Mouse (Mus musculus) frontal cortex, postnatal 36 days (tissue): Measurements from ENCODE around the gene Dusp7.

ENCODE experiments used
- DNase-seq, 2 experiments: peaks; one replicate each; pipeline ENCODE4 v3.0.0; 2022; ENCODE audit warnings: low spot score in 2 of 2

The Dusp7 gene

DNA sequence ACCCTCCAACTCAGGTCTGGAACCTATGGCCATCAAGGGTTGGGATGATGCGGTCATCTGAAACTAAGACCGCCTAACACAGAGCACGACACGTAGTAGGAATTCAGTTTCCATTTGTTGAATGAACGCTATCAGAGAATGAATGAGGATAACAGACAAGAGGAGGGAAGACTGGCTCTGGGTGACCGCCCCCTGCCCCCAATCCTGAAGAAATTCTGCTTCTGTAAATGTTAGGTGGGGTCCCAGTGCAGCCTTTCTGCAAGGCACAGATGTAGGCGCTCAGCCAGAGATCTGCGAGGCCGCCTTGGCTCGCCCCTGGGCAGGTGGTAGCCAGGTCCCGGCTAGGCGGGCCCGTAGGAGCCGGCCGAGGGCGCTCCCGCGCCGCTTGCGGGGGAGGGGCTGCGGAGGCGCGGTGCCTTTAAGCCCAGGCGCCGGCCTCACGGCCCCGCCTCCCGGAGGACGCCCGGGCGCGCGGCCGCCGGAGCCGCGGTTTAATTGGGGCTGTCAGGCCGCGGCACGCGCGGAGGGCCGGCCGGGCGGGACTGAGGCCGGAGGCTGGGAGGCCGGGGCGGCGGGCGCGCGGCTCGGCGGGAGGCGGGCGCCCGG is at the start of gene Dusp7:
Gene Dusp7 (plus strand): TSS at position 521 of the 606 bp plus-strand sequence.
- peak; percentile 77 to 81 for DNase-seq

DNA sequence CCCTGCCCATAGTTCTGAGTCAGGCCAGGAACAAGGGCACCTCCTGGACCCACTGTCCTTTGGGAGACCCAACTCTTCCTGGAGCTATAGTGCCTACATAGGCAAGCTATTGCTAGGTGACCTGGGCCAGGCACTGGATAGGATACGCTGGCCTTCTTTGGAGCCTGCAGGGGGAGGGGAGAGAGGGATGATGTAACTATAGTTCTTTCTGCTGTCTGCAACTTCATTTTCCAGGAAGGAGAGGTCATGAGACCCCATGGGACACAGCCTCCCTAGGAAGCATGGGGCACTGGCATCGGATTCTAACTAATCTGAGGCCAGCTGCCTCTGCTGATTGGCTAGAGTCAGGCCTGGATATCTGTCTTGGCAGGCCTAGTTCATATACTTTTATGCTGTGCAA is 49.3 kb upstream of the Dusp7 start:
- no peak for DNase-seq

DNA sequence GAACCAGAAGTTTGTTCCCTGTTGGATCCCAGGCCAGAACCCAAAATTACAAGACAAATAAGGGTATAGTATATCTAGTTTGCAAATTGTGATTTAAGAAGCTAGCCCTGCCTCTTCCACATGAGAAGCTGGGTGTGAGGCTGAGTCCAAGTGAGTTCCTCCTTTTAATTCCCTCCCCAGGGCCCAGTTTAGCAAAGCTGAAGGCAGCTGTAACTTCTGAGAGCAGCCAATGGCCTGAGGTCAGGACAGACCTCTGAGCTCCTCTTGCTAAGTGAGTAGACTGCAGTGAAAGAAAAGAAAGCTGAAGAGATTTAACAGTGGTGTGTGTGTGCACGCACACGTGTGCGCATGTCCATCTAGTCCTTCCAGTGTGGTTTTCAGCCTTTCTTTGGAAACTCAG is 45.9 kb upstream of the Dusp7 start:
- no peak for DNase-seq

DNA sequence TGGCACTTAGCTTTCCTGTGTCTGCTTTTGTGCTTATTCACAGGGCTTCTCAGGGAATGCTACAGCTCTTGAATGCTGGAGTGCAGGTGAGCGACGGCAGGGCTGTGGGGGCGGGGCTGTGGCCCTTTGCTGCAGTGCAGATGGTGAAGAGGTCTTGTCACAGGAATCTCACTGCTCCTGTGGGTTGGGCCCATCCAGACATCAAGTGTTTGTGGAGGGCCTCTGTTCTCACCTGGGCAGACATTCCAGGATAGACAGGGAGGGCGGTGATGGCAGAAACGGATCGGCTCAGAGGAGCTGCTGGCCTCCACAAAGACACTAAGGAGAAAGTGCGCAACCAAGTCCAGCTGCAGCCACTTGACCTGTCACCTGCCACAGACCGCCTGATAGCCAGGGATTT is 42.2 kb upstream of the Dusp7 start:
- DNase-seq: no peak

DNA sequence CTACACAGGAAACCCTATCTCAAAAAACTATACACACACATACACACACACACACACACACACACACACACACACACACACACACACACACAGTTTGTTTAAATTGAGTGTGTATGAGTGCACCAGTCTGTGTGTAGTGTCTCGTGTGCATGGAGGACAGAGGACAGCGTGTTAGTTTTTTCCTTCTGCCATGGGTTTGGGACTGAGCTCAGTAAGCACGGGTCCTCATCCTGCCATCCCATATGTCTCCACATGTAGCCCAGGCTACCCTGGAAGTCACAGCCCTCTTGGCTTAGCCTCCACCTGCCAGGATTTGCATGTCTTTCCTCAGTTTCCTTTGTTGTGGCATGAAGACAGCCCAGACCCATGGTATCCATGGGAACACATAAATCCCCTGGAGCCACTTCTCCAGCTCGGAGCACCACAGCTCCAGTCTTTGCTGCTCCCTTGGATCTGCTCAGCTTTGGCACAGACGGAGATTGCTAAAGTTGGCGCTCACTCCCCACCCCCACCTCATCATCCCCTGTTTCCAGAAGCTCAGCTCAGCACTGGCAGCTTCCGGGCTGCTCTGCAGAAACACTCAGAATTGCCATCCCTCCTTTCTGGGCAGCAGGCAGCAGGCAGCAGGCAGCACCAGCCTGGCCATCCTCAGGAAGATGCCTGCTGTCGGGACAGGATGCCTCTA is 41.2 kb upstream of the Dusp7 start:
- no peak for DNase-seq

DNA sequence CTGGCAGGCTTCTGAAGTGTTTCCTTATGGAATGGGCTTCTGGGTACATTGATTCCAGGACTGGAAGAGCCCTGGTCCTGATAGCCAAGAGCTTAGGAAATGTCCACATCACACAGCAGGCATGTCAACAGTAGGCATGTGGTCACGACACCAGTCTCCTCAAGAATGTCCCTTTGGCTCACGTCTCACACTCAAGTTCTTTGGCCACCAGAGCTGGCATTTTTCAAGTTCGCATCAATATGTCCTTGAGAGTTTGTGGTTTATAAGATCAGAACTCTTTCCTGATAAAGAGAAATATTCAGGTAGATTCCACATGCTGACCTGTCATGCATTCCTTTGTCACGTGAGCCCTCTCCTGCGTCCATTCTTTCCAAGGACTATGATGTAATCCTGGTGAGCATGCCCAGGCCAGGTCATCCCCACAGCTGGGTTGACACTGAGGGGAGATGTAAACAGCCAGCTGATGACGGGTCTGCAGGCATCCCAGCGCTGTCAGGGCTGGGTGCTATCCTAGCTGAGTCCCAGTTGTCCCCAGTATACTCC is 40.3 kb upstream of the Dusp7 start:
- no peak for DNase-seq

DNA sequence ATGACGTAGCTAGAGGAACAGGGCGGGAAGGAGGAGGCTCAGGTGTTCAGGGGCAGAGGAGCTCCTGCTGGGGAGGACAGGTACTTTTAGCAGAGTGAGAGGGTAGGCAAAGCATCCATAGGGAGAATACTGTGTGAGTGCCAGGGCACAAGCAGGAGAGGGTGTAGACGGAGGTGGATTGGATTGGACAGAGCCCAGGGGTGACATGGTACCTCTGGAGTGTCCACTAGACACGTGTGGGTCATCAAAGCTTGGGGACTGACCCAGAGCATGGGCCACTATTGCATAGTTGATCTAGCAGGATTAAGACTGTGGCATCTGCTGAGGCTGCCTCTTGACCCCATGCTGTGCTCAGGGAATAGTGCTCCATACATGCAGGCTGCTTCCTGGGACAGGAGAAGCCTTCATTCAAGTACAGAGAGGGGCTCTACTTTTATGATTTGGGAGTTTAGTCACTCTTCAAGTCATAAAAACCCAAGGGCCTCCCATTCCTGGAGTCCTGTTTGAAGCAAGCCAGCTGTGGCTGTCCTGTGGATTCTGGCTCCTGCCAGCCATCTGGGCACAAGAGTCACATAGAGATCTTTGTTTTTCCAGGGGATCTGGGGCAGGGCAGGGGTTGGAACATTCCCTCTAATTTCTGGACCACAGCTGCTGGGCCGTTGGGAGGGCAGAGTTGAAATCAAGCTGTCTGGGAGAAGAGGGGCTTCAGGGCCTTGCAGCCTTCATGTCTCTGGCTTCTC is 39.5 kb upstream of the Dusp7 start:
- DNase-seq: no peak

DNA sequence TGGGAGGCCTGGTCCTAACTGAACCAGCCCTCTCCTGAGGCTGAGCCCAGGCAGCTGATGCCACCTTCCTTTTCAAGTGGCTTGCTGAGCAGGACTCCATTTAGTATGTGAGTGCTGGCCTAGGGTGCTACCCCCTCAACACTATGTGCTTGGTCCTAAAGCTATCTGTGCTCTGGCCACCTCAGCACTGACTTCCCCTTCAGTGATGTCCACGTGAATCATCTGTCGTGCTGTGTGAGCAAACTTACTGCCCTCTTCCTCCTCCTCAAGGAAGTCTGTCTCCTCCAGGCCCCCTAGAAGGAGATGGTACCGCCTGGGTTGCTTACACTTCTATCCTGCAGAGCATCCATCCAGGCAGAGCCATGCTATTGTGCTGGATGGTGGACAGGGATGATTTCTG is 35.7 kb upstream of the Dusp7 start:
- DNase-seq: no peak

DNA sequence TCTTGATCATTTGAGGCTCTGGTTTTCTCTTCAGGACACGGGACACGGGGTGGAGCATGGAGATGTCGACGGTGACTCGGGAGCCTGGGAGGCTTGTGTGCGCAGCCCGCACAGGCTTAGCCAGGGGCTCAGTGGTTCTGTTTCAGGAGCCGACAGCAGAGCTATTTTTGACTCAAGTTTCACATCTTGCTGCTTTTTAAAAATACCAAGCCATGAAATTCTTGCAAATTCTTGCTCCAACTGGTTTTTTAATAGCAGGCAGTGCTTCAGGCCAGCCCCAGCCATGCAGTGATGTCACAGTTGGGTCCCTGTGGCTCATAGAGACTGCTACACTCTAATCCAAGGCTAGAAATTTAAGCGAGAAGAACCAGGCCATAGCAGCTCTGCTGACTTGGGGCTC is 30.8 kb upstream of the Dusp7 start:
- DNase-seq: peak in 1 of 2 experiments; percentile 81

DNA sequence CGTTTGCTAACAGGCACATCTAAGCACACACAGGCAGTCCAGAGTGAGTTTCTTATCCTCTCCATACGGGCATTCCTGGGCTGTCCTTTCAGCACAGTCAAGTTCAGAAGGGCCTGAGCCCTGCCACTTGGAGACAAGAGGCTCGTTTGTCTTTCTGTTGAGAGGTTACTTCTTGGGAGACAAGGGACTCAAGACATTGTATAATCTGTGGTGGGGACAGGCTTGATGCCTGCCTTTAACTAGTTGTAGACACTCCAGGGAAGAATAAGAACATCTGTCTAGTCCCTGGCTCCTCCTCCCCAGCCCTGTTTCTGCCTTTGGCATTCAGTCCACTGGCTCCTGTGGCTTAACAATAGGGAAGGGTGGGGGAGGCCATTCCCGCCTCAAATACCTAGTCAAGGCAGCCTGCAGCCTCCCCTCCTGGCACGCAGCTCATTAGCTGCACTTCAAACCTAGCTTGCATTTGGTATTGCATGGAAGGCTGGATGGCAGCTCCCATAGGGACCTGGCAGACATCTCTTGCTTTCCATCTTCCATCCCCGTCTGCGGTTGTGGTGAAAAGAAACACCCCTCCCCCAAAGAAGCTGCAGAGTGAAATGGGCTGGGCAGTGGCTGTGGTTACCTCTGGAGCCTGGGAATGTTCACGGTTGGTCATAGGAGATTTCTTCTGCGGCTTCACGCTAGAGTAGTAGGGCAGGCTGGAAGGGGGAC is 29.8 kb upstream of the Dusp7 start:
- no peak for DNase-seq

DNA sequence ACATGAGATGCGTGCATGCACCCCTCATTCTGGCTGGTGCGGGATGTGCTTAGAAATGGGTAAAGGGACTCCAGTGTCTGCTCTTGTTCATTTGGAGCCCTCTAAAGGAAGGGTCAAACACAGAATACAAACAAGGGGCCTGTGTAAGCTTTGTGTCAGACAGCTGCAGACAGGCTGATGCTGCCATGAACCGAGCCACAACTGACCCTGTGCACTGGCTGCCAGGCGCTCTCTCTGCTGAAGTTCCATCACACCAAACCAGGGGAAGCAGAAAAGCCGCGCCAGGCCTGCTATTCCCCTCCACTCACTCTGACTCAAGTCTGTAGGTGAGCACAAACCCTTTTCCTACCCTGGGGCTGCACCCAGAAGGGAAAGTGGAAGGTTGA is 29.3 kb upstream of the Dusp7 start:
- DNase-seq: no peak

DNA sequence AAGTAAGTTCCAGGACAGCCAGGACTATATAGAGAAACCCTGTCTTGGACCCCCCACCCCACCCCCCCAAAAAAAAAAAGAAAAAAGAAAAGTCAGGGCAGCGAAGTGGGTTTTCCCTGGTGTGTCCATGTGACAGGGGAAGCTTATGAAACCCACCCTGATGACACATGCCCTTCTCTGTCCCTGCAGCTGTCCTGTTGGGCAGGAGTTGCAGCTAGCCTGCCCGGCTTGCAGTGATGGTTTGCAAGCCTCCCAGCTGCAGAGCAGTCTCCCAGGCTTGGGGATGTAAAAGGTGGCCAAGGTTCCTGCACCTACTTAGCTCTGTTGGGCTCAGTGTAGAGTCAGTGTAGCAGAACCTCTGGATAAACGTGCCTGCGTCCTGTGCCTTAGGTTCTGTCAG is 28.7 kb upstream of the Dusp7 start:
- DNase-seq: no peak

DNA sequence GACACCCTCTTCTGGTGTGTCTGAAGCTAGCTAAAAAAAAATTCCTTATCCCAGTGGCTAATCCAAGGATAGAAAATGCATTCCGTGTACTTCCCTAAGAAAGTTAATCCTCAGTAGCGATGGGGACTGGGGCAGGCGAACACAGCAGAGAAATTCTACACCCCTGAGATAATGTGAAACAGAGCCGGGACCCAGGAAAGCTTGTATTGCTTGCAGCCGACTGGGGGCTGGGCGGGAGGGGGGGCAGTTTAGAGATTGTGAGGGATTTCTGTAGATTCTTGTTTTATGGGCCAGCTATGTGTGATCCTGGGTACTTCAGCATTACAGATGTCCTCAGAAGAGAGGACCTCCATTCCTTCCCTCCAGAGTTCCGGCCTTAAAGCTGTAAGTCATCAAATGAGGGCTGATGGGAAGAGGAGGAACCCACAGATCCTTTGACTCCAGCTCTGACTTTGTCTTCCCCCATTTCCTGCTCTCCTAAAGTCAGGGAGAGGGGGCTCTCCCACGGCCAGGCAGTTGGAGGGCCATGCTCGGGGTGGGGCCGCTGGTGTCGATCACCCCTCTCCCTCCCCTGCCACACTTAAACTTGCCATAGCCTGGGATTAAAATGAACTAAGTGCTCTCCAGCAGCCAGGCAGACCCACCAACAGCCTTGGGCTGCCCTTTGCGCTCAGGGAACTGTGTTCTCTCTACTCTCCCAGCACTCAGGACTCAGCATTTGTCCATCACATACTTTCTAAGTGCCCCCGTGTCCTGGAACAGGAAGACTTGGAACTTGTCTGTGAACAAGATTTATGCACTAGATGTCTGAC is 27.7 kb upstream of the Dusp7 start:
- no peak for DNase-seq

DNA sequence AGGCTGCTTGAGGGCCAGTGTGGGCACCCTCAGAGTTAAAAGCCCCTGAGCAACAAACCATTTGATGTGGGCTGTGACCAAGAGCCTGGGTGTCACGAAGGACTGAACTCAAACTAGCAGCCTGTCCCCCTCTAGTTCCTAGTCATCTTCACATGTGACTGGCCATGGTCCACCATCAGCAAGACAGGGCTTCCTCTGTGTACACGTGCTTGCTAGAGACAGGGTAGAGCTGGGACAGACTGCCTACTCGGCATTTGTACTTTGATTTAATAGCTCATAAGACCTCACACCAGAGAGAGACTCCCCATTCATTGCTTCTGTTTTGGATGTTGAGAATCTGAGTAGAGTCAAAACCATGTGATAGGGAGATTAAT is 27.1 kb upstream of the Dusp7 start:
- DNase-seq: no peak

DNA sequence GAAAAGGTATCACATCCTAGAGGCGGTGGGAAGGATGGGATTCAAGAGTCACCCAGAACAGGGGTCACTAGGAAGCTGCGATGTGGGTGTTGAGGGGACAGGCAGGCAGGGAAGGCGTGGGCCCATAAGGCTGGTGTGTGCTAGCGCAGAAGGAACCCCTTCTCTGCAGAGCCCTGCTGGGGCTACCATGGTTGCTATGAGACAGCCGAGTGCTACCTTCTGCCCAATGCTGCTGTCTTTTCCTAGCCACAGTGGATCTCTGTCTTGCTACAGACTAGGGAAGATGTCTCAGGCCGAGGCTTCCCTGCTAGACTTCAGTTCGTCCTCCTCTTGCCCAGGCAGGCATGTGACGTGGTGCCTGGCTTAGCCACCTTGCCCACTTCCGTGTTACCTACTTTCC is 25.9 kb upstream of the Dusp7 start:
- no peak for DNase-seq

DNA sequence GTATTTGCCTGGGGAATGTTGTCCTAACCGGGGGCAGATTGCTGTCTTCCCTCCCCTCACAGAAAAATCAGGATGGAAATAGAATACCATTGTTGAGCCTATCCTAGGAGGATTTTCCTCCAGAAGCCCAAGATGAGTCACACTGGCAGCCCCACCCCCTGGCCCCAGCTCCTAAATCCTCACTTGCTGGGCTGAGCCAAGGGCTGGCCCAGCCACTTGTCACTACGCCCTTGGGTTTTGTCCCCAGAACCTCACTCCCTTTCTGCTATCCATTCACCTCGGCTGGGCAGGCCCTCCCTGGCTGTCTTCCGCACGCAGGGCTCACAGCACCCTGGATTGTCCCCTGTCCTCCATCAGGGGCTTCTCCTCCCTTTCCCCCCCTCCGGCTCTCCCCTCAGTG is 23.3 kb upstream of the Dusp7 start:
- DNase-seq: peak; percentile 61 to 70

DNA sequence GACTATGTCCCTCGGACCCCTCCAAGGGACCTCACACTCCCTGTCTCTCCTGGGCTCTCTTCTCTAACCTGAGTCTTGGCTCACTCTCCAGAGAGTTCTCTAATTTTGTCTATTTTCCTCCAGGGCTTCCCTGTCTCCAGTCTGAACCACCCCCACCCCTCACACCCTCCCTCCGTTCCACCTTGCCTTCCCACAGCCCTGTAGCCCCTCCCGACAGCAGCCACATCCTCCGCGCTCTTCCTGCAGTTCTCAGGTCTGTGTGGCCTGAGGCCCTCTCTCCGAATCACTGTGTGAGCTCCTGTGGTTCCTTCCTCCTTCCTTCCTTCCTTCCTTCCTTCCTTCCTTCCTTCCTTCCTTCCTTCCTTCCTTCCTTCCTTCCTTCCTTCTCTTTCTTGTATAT is 22.8 kb upstream of the Dusp7 start:
- DNase-seq: no peak

DNA sequence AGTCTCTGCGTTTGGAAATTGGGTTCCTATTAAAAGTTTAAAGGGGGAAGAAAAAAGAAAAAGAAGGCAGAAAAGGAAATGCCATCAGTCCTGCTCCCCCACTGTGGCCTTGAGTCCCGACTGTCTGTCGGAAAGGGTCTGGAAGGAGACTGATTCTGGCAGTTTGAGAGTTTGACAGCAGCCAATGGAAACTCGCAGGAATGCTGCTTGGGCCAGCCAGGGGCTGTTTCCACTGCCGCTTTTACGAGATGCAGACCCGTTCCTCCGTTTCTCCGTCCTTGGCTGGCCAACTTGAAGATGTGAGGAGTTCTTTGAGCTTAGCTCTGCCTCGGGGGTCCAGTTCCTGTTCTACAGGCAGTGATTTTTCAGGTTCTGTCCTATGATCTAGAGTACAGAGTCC is 20.2 kb upstream of the Dusp7 start:
- no peak for DNase-seq

DNA sequence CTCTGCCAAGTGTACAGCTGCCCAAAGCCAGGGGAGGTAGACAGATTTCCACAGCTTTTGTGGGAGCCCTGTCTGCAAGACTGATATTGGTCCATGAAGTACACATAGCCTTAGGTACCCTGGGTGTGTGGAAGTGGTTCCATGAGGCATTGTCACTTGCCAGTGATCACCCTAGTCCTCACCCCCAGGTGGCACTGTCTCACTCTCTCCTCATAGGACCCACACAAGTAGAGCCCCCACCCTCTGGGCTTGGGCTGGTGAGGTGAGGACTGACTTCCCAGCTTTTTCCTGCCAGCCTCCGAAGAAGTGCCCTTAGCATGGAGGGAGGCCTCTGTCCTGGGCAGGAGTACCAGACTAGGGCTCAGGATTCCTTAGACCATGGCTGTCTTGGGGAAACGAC is 19.4 kb upstream of the Dusp7 start:
- peak in 1 of 2 experiments; percentile 33 for DNase-seq

DNA sequence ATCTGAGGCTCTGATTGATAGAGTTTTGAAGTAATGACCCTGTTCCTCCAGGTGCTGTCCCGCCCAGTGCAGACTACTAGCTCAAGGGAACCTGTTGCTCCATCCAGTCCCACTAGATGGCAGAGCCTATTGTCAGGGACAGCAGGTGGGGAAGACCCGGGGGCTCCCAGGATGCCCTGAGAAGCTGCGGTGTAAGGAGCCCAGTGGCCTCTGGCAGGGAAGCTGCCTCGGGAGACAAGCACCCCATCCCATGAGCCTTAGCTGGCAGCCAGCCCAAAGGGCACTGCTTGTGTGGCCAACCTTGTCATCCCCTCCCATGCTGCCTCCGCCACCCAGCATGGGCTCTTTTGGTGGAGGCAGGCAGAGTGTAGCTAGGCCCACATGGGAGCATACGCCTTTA is 17.3 kb upstream of the Dusp7 start:
- DNase-seq: no peak

DNA sequence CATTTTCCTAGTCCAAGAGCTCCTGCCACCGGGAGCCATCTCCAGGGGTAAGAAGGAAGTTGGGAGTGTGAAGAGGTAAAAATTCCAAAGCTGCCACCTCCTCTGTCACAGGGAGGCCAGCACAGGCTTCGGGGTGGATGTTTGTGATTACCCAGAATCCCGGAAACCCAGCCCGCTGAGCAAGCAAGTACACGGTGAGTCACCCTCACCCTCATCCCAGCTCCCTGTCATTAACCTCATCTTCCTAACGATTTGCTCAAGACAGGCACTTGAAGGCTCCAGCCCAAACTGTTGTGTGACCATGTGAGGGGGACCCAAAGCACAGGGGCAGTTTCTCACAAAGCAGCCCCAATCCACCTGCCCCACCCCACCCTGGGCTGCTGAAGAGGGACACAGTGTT is 14.7 kb upstream of the Dusp7 start:
- no peak for DNase-seq

DNA sequence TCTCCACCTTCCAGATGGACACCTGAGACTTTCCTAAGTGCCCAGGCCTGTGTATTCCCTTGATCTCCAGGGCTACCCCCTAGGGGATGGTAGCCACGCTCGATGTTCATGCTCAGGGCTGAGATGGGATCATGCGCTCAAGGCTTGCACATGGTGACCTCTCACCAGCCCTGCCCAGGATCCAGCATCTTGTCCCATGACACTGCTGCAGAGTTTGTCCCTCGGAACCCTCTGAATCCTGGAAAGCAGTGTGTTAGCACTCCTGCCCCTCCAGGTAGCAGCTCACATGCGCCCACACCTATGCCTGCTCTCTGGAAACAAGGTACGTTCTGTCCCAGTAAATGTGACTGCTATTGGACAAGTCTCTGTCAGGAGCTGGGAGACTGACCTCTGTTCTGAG is 13.6 kb upstream of the Dusp7 start:
- DNase-seq: no peak
